Mouse (Mus musculus) midbrain, embryonic 13.5 days (tissue): ENCODE data around the gene Sdhaf4. TPM values are rescaled to one million over a fixed set of nuclear protein-coding genes. Genes with fewer than 3 reads are reported as not detected.
"Not testable (repeated sequence)": the region's sequence is repeated elsewhere in the genome, so short reads cannot be mapped to it uniquely, and the experiment has no call there.

Source experiments
- ATAC-seq: fragments of 200-750 bp; cut with Nextera tagmentation; 2 replicates; pipeline ENCODE4 v1.8.0; 2017; ENCODE audit warnings: mild to moderate bottlenecking, moderate TSS enrichment, moderate library complexity
- H3K27ac ChIP-seq: fragments of 300-500 bp; sonication (generic); 2 replicates; pipeline ENCODE4 v1.5.1; 2015; ENCODE audit warnings: inconsistent platforms, mild to moderate bottlenecking, moderate library complexity
- H3K27me3 ChIP-seq: fragments of 300-500 bp; sonication (generic); 2 replicates; pipeline ENCODE4 v1.6.1; 2015; ENCODE audit warnings: mild to moderate bottlenecking, inconsistent platforms
- H3K36me3 ChIP-seq: fragments of 300-500 bp; sonication (generic); 2 replicates; pipeline ENCODE4 v1.6.1; 2015; ENCODE audit warnings: mild to moderate bottlenecking, inconsistent platforms
- H3K4me1 ChIP-seq: fragments of 300-500 bp; sonication (generic); replicated peaks from 2 replicates; pipeline ENCODE4 v1.6.1; 2015; ENCODE audit warnings: inconsistent platforms
- H3K4me2 ChIP-seq: fragments of 300-500 bp; sonication (generic); replicated peaks from 2 replicates; pipeline ENCODE4 v1.6.1; 2015; ENCODE audit warnings: moderate library complexity, mild to moderate bottlenecking, inconsistent platforms
- H3K4me3 ChIP-seq: fragments of 300-500 bp; sonication (generic); replicated peaks from 2 replicates; pipeline ENCODE4 v1.5.1; 2015; ENCODE audit warnings: mild to moderate bottlenecking, inconsistent platforms
- H3K9ac ChIP-seq: fragments of 300-500 bp; sonication (generic); replicated peaks from 2 replicates; pipeline ENCODE4 v1.6.1; 2015; ENCODE audit warnings: mild to moderate bottlenecking, inconsistent platforms
- H3K9me3 ChIP-seq: fragments of 300-500 bp; sonication (generic); 2 replicates; pipeline ENCODE4 v1.6.1; 2016; ENCODE audit warnings: mild to moderate bottlenecking, inconsistent platforms
- WGBS: fragments of 180-500 bp; shearing (Covaris S2); methylation state at CpG from one replicate; pipeline ENCODE4 v1.1.7; 2015; 5-methylcytosine and 5-hydroxymethylcytosine counted together
- polyA plus RNA-seq: library from polyadenylated mRNA; unstranded; fragments of >200 nt; fragmentation: Nextera tagmentation; extraction: Ambion mirVana; gene quantifications from 2 replicates; pipeline ENCODE4 v1.2.1, GENCODE M21; 2015

The Sdhaf4 gene
- polyA plus RNA-seq, 1 experiment from 2014 or later: 106 TPM

- 95% methylated on average over 3 of the region's 3 CpGs for whole genome bisulfite sequencing
- H3K4me2 ChIP-seq: no peak overlapping the region
- no peak for ATAC-seq
- H3K27ac ChIP-seq: no peak overlapping the region
- no peaks in the 10 kb centered on the region for H3K27me3 ChIP-seq
- H3K9ac ChIP-seq: no peak overlapping the region
- no peaks in the 10 kb centered on the region for H3K4me1 ChIP-seq
- no peak overlapping the region for H3K4me3 ChIP-seq
- H3K36me3 ChIP-seq: peaks cover 40% of the 10 kb centered on the region
- H3K9me3 ChIP-seq: no peaks in the 10 kb centered on the region
These were observed 8.0 kb downstream of the Sdhaf4 start for GRCm38 (mm10) chr1:23997493-23997892.

- WGBS: 89% methylated on average over 4 of the region's 4 CpGs
- Histone ChIP-seq H3K4me2 (no peak overlapping the region), H3K4me1 (no peaks in the 10 kb centered on the region), H3K9ac (no peak overlapping the region), H3K27ac (no peak overlapping the region), H3K9me3 (no peaks in the 10 kb centered on the region), H3K27me3 (no peaks in the 10 kb centered on the region), H3K4me3 (no peak overlapping the region), H3K36me3 (peaks cover 26% of the 10 kb centered on the region; the same call in 1 of the 2 replicates)
- ATAC-seq: no peak
These were observed 10.0 kb downstream of the Sdhaf4 start for GRCm38 (mm10) chr1:23995420-23995819.

GRCm38 (mm10) chr1:23983118-23983517 is 22.3 kb downstream of the Sdhaf4 start:
- no peak overlapping the region for H3K27ac ChIP-seq
- no peaks in the 10 kb centered on the region for H3K4me1 ChIP-seq
- H3K4me2 ChIP-seq: no peak overlapping the region
- no peak overlapping the region for H3K9ac ChIP-seq
- ATAC-seq: no peak
- no peak overlapping the region for H3K4me3 ChIP-seq
- H3K9me3 ChIP-seq: no peaks in the 10 kb centered on the region
- no peaks in the 10 kb centered on the region for H3K36me3 ChIP-seq
- 91% methylated on average over 3 of the region's 3 CpGs for WGBS
- H3K27me3 ChIP-seq: no peaks in the 10 kb centered on the region

GRCm38 (mm10) chr1:23978281-23978680 is 27.2 kb downstream of the Sdhaf4 start:
- Histone ChIP-seq H3K4me1 (0 out of 2 replicates have a peak, but pooled peaks cover 5% of the 10 kb centered on the region), H3K4me3 (no peak overlapping the region), H3K9ac (no peak overlapping the region), H3K36me3 (no peaks in the 10 kb centered on the region), H3K27ac (no peak overlapping the region), H3K27me3 (no peaks in the 10 kb centered on the region), H3K4me2 (no peak overlapping the region), H3K9me3 (no peaks in the 10 kb centered on the region)
- 85% methylated on average over 6 of the region's 6 CpGs for WGBS
- ATAC-seq: no peak

GRCm38 (mm10) chr1:23971159-23971558 is 34.3 kb downstream of the Sdhaf4 start:
- ATAC-seq, H3K4me1 ChIP-seq, H3K4me3 ChIP-seq, H3K27me3 ChIP-seq, H3K36me3 ChIP-seq, H3K27ac ChIP-seq, H3K9ac ChIP-seq, H3K9me3 ChIP-seq, H3K4me2 ChIP-seq: not testable (repeated sequence)
- 89% methylated on average over 4 of the region's 4 CpGs for WGBS

- 85% methylated on average over 9 of the region's 9 CpGs for WGBS
- Histone ChIP-seq H3K36me3 (no peaks in the 10 kb centered on the region), H3K4me2 (no peak overlapping the region), H3K4me1 (no peaks in the 10 kb centered on the region), H3K9ac (no peak overlapping the region), H3K4me3 (no peak overlapping the region), H3K27me3 (no peaks in the 10 kb centered on the region), H3K27ac (no peak overlapping the region), H3K9me3 (no peaks in the 10 kb centered on the region)
- no peak for ATAC-seq
These were observed 37.3 kb downstream of the Sdhaf4 start for GRCm38 (mm10) chr1:23968027-23968725.

- H3K9ac ChIP-seq: no peak overlapping the region
- no peak overlapping the region for H3K4me3 ChIP-seq
- H3K27ac ChIP-seq: no peak overlapping the region
- no peak for ATAC-seq
- H3K27me3 ChIP-seq: no peaks in the 10 kb centered on the region
- H3K36me3 ChIP-seq: no peaks in the 10 kb centered on the region
- H3K4me2 ChIP-seq: no peak overlapping the region
- no peaks in the 10 kb centered on the region for H3K4me1 ChIP-seq
- WGBS: 95% methylated on average over 1 of the region's 1 CpGs
- no peaks in the 10 kb centered on the region for H3K9me3 ChIP-seq
These were observed 39.2 kb downstream of the Sdhaf4 start for GRCm38 (mm10) chr1:23966226-23966625.

- no peak for ATAC-seq
- Histone ChIP-seq H3K36me3 (no peaks in the 10 kb centered on the region), H3K4me1 (peaks cover 8% of the 10 kb centered on the region), H3K4me2 (peak overlapping the region; percentile 27), H3K9me3 (no peaks in the 10 kb centered on the region), H3K4me3 (0 out of 2 replicates have a peak overlapping the region, but pooled peaks have one; percentile 2), H3K9ac (no peak overlapping the region), H3K27me3 (no peaks in the 10 kb centered on the region), H3K27ac (no peak overlapping the region)
- WGBS: 14% methylated on average over 6 of the region's 6 CpGs
These were observed 46.1 kb downstream of the Sdhaf4 start for GRCm38 (mm10) chr1:23959415-23959732.

GRCm38 (mm10) chr1:23958668-23959414 is 46.6 kb downstream of the Sdhaf4 start:
- Histone ChIP-seq H3K9me3 (no peaks in the 10 kb centered on the region), H3K9ac (no peak overlapping the region), H3K27ac (no peak overlapping the region), H3K36me3 (no peaks in the 10 kb centered on the region), H3K27me3 (no peaks in the 10 kb centered on the region), H3K4me1 (peaks cover 8% of the 10 kb centered on the region), H3K4me3 (0 out of 2 replicates have a peak overlapping the region, but pooled peaks have one; percentile 2), H3K4me2 (peak overlapping the region; percentile 27)
- peak; percentile 30; the same call in 1 of the 2 replicates for ATAC-seq
- WGBS: 13% methylated on average over 13 of the region's 13 CpGs

- Histone ChIP-seq H3K9me3 (no peaks in the 10 kb centered on the region), H3K27ac (no peak overlapping the region), H3K9ac (no peak overlapping the region), H3K27me3 (no peaks in the 10 kb centered on the region), H3K4me2 (no peak overlapping the region), H3K36me3 (no peaks in the 10 kb centered on the region), H3K4me1 (peaks cover 8% of the 10 kb centered on the region), H3K4me3 (no peak overlapping the region)
- no peak for ATAC-seq
- WGBS: 91% methylated on average over 6 of the region's 6 CpGs
These were observed 47.4 kb downstream of the Sdhaf4 start for GRCm38 (mm10) chr1:23958101-23958500.

GRCm38 (mm10) chr1:23955539-23955938 is 49.9 kb downstream of the Sdhaf4 start:
- Histone ChIP-seq H3K27me3 (no peaks in the 10 kb centered on the region), H3K4me3 (no peak overlapping the region), H3K36me3 (no peaks in the 10 kb centered on the region), H3K27ac (no peak overlapping the region), H3K4me1 (peaks cover 8% of the 10 kb centered on the region), H3K4me2 (no peak overlapping the region), H3K9ac (no peak overlapping the region), H3K9me3 (no peaks in the 10 kb centered on the region)
- 96% methylated on average over 4 of the region's 4 CpGs for WGBS
- no peak for ATAC-seq

DNA sequence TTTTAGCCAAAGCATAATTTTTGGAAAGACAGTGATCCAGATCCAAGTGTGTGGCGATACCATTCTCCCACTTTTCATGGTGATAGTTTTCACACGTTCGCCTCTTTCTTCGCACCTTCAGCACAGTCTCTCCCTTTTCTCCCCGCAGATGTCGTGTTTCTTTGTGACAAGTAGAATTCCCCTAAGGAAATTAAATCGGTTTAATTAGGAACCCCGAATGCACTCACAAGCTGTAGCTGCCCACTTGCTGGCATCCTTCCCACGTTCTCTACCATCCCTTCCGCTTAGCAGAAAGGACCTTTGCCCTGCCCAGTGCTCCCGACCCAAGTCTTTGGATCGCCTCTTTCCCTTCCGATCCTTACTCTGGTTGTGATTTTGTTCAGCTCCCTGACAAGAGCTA is 51.5 kb downstream of the Sdhaf4 start:
- WGBS: 85% methylated on average over 13 of the region's 13 CpGs
- no peak for ATAC-seq
- H3K4me3 ChIP-seq: no peak overlapping the region
- H3K27me3 ChIP-seq: no peaks in the 10 kb centered on the region
- no peak overlapping the region for H3K9ac ChIP-seq
- H3K4me1 ChIP-seq: peaks cover 4% of the 10 kb centered on the region
- H3K27ac ChIP-seq: no peak overlapping the region
- H3K9me3 ChIP-seq: no peaks in the 10 kb centered on the region
- H3K4me2 ChIP-seq: no peak overlapping the region
- H3K36me3 ChIP-seq: no peaks in the 10 kb centered on the region
